Mouse (Mus musculus) heart, embryonic 13.5 days (tissue): Measurements from ENCODE around the gene Nectin3. TPM values are rescaled to one million over a fixed set of nuclear protein-coding genes. Genes with fewer than 3 reads are reported as not detected.

Experiments
- ATAC-seq: fragments of 200-750 bp; cut with Nextera tagmentation; 2 replicates; pipeline ENCODE4 v1.8.0; 2017; ENCODE audit warnings: moderate TSS enrichment; ENCODE audit not compliant: insufficient number of reproducible peaks, low FRiP score, low TSS enrichment; ENCODE audit errors: extremely low read depth
- H3K27ac ChIP-seq: fragments of 300-500 bp; sonication (generic); replicated peaks from 2 replicates; pipeline ENCODE4 v1.5.1; 2015; ENCODE audit warnings: moderate library complexity, mild to moderate bottlenecking, inconsistent platforms
- H3K27me3 ChIP-seq: fragments of 300-500 bp; sonication (generic); replicated peaks from 2 replicates; pipeline ENCODE4 v1.6.1; 2015; ENCODE audit warnings: mild to moderate bottlenecking, inconsistent platforms
- H3K36me3 ChIP-seq: fragments of 300-500 bp; sonication (generic); 2 replicates; pipeline ENCODE4 v1.6.1; 2015; ENCODE audit warnings: mild to moderate bottlenecking, inconsistent platforms
- H3K4me1 ChIP-seq: fragments of 300-500 bp; sonication (generic); 2 replicates; pipeline ENCODE4 v1.6.1; 2015; ENCODE audit warnings: inconsistent platforms
- H3K4me2 ChIP-seq: fragments of 300-500 bp; sonication (generic); 2 replicates; pipeline ENCODE4 v1.6.1; 2015; ENCODE audit warnings: inconsistent platforms, mild to moderate bottlenecking, moderate library complexity
- H3K4me3 ChIP-seq: fragments of 300-500 bp; sonication (generic); 2 replicates; pipeline ENCODE4 v1.5.1; 2015; ENCODE audit warnings: moderate library complexity, mild to moderate bottlenecking, inconsistent platforms
- H3K9ac ChIP-seq: fragments of 300-500 bp; sonication (generic); 2 replicates; pipeline ENCODE4 v1.6.1; 2015; ENCODE audit warnings: inconsistent platforms, mild to moderate bottlenecking, moderate library complexity
- H3K9me3 ChIP-seq: fragments of 300-500 bp; sonication (generic); 2 replicates; pipeline ENCODE4 v1.6.1; 2016; ENCODE audit warnings: inconsistent platforms
- WGBS: fragments of 180-500 bp; shearing (Covaris S2); methylation state at CpG from one replicate; pipeline ENCODE4 v1.1.7; 2015; ENCODE audit warnings: mixed read lengths; 5-methylcytosine and 5-hydroxymethylcytosine counted together
- polyA plus RNA-seq: library from polyadenylated mRNA; unstranded; fragments of >200 nt; fragmentation: Nextera tagmentation; extraction: Ambion mirVana; gene quantifications from 2 replicates; pipeline ENCODE4 v1.2.1, GENCODE M21; 2015

Gene Nectin3
- polyA plus RNA-seq, 1 experiment from 2014 or later: 12.9 TPM

- no peaks in the 10 kb centered on the region for H3K27me3 ChIP-seq
- no peaks in the 10 kb centered on the region; the same call in 1 of the 2 replicates for H3K36me3 ChIP-seq
- WGBS: 64% methylated on average over 3 of the region's 3 CpGs
- no peaks in the 10 kb centered on the region for H3K9me3 ChIP-seq
- no peak overlapping the region for H3K4me3 ChIP-seq
- peaks cover 23% of the 10 kb centered on the region for H3K4me1 ChIP-seq
- no peak overlapping the region for H3K4me2 ChIP-seq
- no peak overlapping the region for H3K9ac ChIP-seq
- no peak overlapping the region for H3K27ac ChIP-seq
- no peak for ATAC-seq
Measured at GRCm38 (mm10) chr16:46410739-46411057, 87.6 kb downstream of the Nectin3 start.

- ATAC-seq: no peak
- Histone ChIP-seq H3K36me3 (no peaks in the 10 kb centered on the region; the same call in 1 of the 2 replicates), H3K27me3 (no peaks in the 10 kb centered on the region), H3K27ac (no peak overlapping the region), H3K4me3 (no peak overlapping the region), H3K4me2 (no peak overlapping the region), H3K9me3 (no peaks in the 10 kb centered on the region), H3K4me1 (peaks cover 23% of the 10 kb centered on the region), H3K9ac (no peak overlapping the region)
- whole genome bisulfite sequencing: 75% methylated on average over 6 of the region's 6 CpGs
Measured at GRCm38 (mm10) chr16:46410053-46410738, 88.1 kb downstream of the Nectin3 start.

GRCm38 (mm10) chr16:46407997-46408396, 90.3 kb downstream of the Nectin3 start:
- Histone ChIP-seq H3K36me3 (no peaks in the 10 kb centered on the region), H3K27me3 (no peaks in the 10 kb centered on the region), H3K9me3 (no peaks in the 10 kb centered on the region), H3K9ac (no peak overlapping the region), H3K4me3 (no peak overlapping the region), H3K4me1 (peaks cover 23% of the 10 kb centered on the region), H3K27ac (no peak overlapping the region), H3K4me2 (no peak overlapping the region)
- ATAC-seq: no peak
- WGBS: 77% methylated on average over 15 of the region's 15 CpGs

GRCm38 (mm10) chr16:46406844-46407639, 91.3 kb downstream of the Nectin3 start:
- WGBS: 76% methylated on average over 7 of the region's 7 CpGs
- Histone ChIP-seq H3K27me3 (no peaks in the 10 kb centered on the region), H3K4me3 (no peak overlapping the region), H3K9me3 (no peaks in the 10 kb centered on the region), H3K36me3 (no peaks in the 10 kb centered on the region), H3K4me2 (no peak overlapping the region), H3K9ac (no peak overlapping the region), H3K4me1 (peaks cover 17% of the 10 kb centered on the region), H3K27ac (no peak overlapping the region)
- no peak for ATAC-seq

GRCm38 (mm10) chr16:46397945-46398344, 100.4 kb downstream of the Nectin3 start:
- H3K4me3 ChIP-seq: no peak overlapping the region
- WGBS: 83% methylated on average over 4 of the region's 4 CpGs
- H3K27me3 ChIP-seq: no peaks in the 10 kb centered on the region
- H3K9me3 ChIP-seq: no peaks in the 10 kb centered on the region
- no peak overlapping the region for H3K4me2 ChIP-seq
- no peak overlapping the region for H3K9ac ChIP-seq
- H3K36me3 ChIP-seq: peaks cover 29% of the 10 kb centered on the region
- H3K4me1 ChIP-seq: peaks cover 14% of the 10 kb centered on the region
- no peak for ATAC-seq
- no peak overlapping the region for H3K27ac ChIP-seq

- Histone ChIP-seq H3K4me1 (peaks cover 17% of the 10 kb centered on the region; the same call in 1 of the 2 replicates), H3K27ac (no peak overlapping the region), H3K4me2 (no peak overlapping the region), H3K9ac (no peak overlapping the region), H3K4me3 (no peak overlapping the region), H3K9me3 (no peaks in the 10 kb centered on the region), H3K27me3 (no peaks in the 10 kb centered on the region), H3K36me3 (peaks cover 3% of the 10 kb centered on the region)
- no peak for ATAC-seq
- 58% methylated on average over 6 of the region's 6 CpGs for WGBS
Measured at GRCm38 (mm10) chr16:46389415-46390033, 108.8 kb downstream of the Nectin3 start.

GRCm38 (mm10) chr16:46388527-46389414, 109.6 kb downstream of the Nectin3 start:
- Histone ChIP-seq H3K4me2 (no peak overlapping the region), H3K36me3 (no peaks in the 10 kb centered on the region), H3K9ac (no peak overlapping the region), H3K4me1 (peaks cover 17% of the 10 kb centered on the region; the same call in 1 of the 2 replicates), H3K4me3 (no peak overlapping the region), H3K27me3 (no peaks in the 10 kb centered on the region), H3K27ac (no peak overlapping the region), H3K9me3 (no peaks in the 10 kb centered on the region)
- ATAC-seq: no peak
- WGBS: 49% methylated on average over 11 of the region's 11 CpGs

- Histone ChIP-seq H3K9ac (no peak overlapping the region), H3K27ac (no peak overlapping the region), H3K27me3 (no peaks in the 10 kb centered on the region), H3K9me3 (no peaks in the 10 kb centered on the region), H3K4me3 (no peak overlapping the region), H3K4me2 (no peak overlapping the region), H3K4me1 (0 out of 2 replicates have a peak, but pooled peaks cover 2% of the 10 kb centered on the region), H3K36me3 (no peaks in the 10 kb centered on the region)
- no peak for ATAC-seq
- WGBS: 73% methylated on average over 5 of the region's 5 CpGs
Measured at GRCm38 (mm10) chr16:46384279-46384678, 114.0 kb downstream of the Nectin3 start.

- no peaks in the 10 kb centered on the region for H3K27me3 ChIP-seq
- H3K9ac ChIP-seq: no peak overlapping the region
- H3K4me3 ChIP-seq: no peak overlapping the region
- no peaks in the 10 kb centered on the region for H3K9me3 ChIP-seq
- no peak for ATAC-seq
- no peaks in the 10 kb centered on the region for H3K4me1 ChIP-seq
- H3K27ac ChIP-seq: no peak overlapping the region
- WGBS: 78% methylated on average over 4 of the region's 4 CpGs
- no peak overlapping the region for H3K4me2 ChIP-seq
- H3K36me3 ChIP-seq: no peaks in the 10 kb centered on the region
Measured at GRCm38 (mm10) chr16:46383344-46383743, 115.0 kb downstream of the Nectin3 start.

- Histone ChIP-seq H3K9ac (no peak overlapping the region), H3K4me2 (no peak overlapping the region), H3K4me1 (no peaks in the 10 kb centered on the region), H3K4me3 (no peak overlapping the region), H3K36me3 (no peaks in the 10 kb centered on the region), H3K27me3 (no peaks in the 10 kb centered on the region), H3K27ac (no peak overlapping the region), H3K9me3 (no peaks in the 10 kb centered on the region)
- no peak for ATAC-seq
- WGBS: 41% methylated on average over 3 of the region's 3 CpGs
Measured at GRCm38 (mm10) chr16:46376575-46376974, 121.8 kb downstream of the Nectin3 start.

GRCm38 (mm10) chr16:46362022-46362421, 136.3 kb downstream of the Nectin3 start:
- 50% methylated on average over 6 of the region's 6 CpGs for WGBS
- Histone ChIP-seq H3K27ac (no peak overlapping the region), H3K4me3 (no peak overlapping the region), H3K9me3 (no peaks in the 10 kb centered on the region), H3K9ac (no peak overlapping the region), H3K27me3 (no peaks in the 10 kb centered on the region), H3K4me2 (peak overlapping the region; percentile 57), H3K36me3 (no peaks in the 10 kb centered on the region), H3K4me1 (peaks cover 9% of the 10 kb centered on the region)
- no peak for ATAC-seq
